Mouse (Mus musculus): ENCODE results near the gene Lmod2.

Gene Lmod2

GRCm38 (mm10) chr6:24597500-24597899 lies at the start of gene Lmod2:
TSS of gene Lmod2 (plus strand) at chr6:24597762.
- DNase-seq (ENCODE audit: low read depth): no peak

GRCm38 (mm10) chr6:24549801-24550200 lies 47.8 kb upstream of the Lmod2 start:
- DNase-seq (ENCODE audit: low read depth): no peak

GRCm38 (mm10) chr6:24552046-24552445 lies 45.5 kb upstream of the Lmod2 start:
- DNase-seq (ENCODE audit: low read depth): no peak

GRCm38 (mm10) chr6:24554427-24555086 lies 43.0 kb upstream of the Lmod2 start:
- no peak for DNase-seq (ENCODE audit: low read depth)

- no peak for DNase-seq (ENCODE audit: low read depth)
Observed at GRCm38 (mm10) chr6:24555488-24555887, 42.1 kb upstream of the Lmod2 start.

- no peak for DNase-seq (ENCODE audit: low read depth)
Observed at GRCm38 (mm10) chr6:24564081-24564480, 33.5 kb upstream of the Lmod2 start.

- no peak for DNase-seq (ENCODE audit: low read depth)
Observed at GRCm38 (mm10) chr6:24564886-24565285, 32.7 kb upstream of the Lmod2 start.

- no peak for DNase-seq (ENCODE audit: low read depth)
Observed at GRCm38 (mm10) chr6:24568963-24569362, 28.6 kb upstream of the Lmod2 start.

GRCm38 (mm10) chr6:24569711-24570110 lies 27.9 kb upstream of the Lmod2 start:
- DNase-seq (ENCODE audit: low read depth): no peak

- DNase-seq (ENCODE audit: low read depth): no peak
Observed at GRCm38 (mm10) chr6:24570278-24570677, 27.3 kb upstream of the Lmod2 start.

- DNase-seq (ENCODE audit: low read depth): no peak
Observed at GRCm38 (mm10) chr6:24571126-24571525, 26.4 kb upstream of the Lmod2 start.

GRCm38 (mm10) chr6:24572431-24572830 lies 25.1 kb upstream of the Lmod2 start:
- DNase-seq (ENCODE audit: low read depth): no peak

- DNase-seq (ENCODE audit: low read depth): no peak
Observed at GRCm38 (mm10) chr6:24573319-24573718, 24.2 kb upstream of the Lmod2 start.

GRCm38 (mm10) chr6:24583456-24583855 lies 14.1 kb upstream of the Lmod2 start:
- DNase-seq (ENCODE audit: low read depth): no peak

- no peak for DNase-seq (ENCODE audit: low read depth)
Observed at GRCm38 (mm10) chr6:24585431-24586310, 11.9 kb upstream of the Lmod2 start.

GRCm38 (mm10) chr6:24586885-24587284 lies 10.7 kb upstream of the Lmod2 start:
- DNase-seq (ENCODE audit: low read depth): no peak

- DNase-seq (ENCODE audit: low read depth): no peak
Observed at GRCm38 (mm10) chr6:24590282-24590681, 7.3 kb upstream of the Lmod2 start.

- no peak for DNase-seq (ENCODE audit: low read depth)
Observed at GRCm38 (mm10) chr6:24591525-24592218, 5.9 kb upstream of the Lmod2 start.

- no peak for DNase-seq (ENCODE audit: low read depth)
Observed at GRCm38 (mm10) chr6:24599179-24599578, 1.6 kb downstream of the Lmod2 start.

- no peak for DNase-seq (ENCODE audit: low read depth)
Observed at GRCm38 (mm10) chr6:24599639-24600038, 2.1 kb downstream of the Lmod2 start.

- no peak for DNase-seq (ENCODE audit: low read depth)
Observed at GRCm38 (mm10) chr6:24600134-24600533, 2.6 kb downstream of the Lmod2 start.

- DNase-seq (ENCODE audit: low read depth): no peak
Observed at GRCm38 (mm10) chr6:24600726-24601125, 3.2 kb downstream of the Lmod2 start.

- no peak for DNase-seq (ENCODE audit: low read depth)
Observed at GRCm38 (mm10) chr6:24601668-24602067, 4.1 kb downstream of the Lmod2 start.

All from naive thymus-derived CD4-positive, alpha-beta T cell, adult 2 months (primary cell).